Mouse (Mus musculus): ENCODE data around the gene Krtap28-10.

GRCm38 (mm10) chr1:82992093-82992492, 50.2 kb downstream of the Krtap28-10 start:
- TF ChIP-seq CTCF (IDR thresholded peaks at IDR 0.05; ENCODE audit: borderline replicate concordance, extremely low read depth, insufficient read depth, insufficient read length), result no peak
- no peak for TF ChIP-seq POLR2A (IDR thresholded peaks at IDR 0.05; ENCODE audit: borderline replicate concordance, extremely low read depth, insufficient read depth, insufficient read length, poor library complexity, severe bottlenecking)
